Mouse (Mus musculus) left cerebral cortex, postnatal 10 days (tissue): ENCODE data around the gene Vmn1r1. TPM values are rescaled to one million over a fixed set of nuclear protein-coding genes. Genes with fewer than 3 reads are reported as not detected.
"Not testable (repeated sequence)": the region's sequence is repeated elsewhere in the genome, so short reads cannot be mapped to it uniquely, and the experiment has no call there.

ENCODE experiments used
- DNase-seq, 2 experiments: peaks; one replicate each; pipeline ENCODE4 v3.0.0; 2021 to 2022; ENCODE audit warnings: low spot score in 2 of 2, mixed read lengths in 1 of 2; ENCODE audit errors: extremely low spot score in 1 of 2
- intact Hi-C: fragments of 180-260 bp; cut with DNase I; formaldehyde crosslinking; loops from one replicate; pipeline ENCODE4 v1.15.1; 2025
- total RNA-seq, 2 experiments: library from RNA; stranded (reverse); gene quantifications; 2 replicates each; pipeline ENCODE4 v1.2.3; 2021

The Vmn1r1 gene
- not detected for total RNA-seq

DNA sequence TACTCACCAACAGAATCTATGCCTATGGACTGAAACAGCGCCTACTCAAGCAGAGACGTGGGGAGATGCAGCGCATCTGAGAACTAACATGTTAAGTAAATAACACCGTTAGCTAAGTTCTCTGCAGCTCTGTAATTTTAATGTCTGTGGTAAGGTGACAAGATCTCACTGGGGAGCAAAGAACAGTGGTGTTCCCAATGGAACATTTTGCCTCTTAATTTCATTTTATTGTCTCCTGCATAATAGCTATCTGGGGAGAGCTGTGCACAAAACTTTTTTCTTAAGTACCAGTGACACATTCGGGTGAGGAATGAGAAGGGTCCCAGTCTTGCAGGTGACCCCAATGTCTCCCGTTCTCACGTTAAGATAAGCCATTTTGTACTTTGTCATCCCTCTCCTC, at the start of gene Vmn1r1:
Gene Vmn1r1, minus strand, starts transcription at position 101 of the 400 bp plus-strand sequence.
- DNase-seq, result no peak
- intact Hi-C loops, result no loop called here

DNA sequence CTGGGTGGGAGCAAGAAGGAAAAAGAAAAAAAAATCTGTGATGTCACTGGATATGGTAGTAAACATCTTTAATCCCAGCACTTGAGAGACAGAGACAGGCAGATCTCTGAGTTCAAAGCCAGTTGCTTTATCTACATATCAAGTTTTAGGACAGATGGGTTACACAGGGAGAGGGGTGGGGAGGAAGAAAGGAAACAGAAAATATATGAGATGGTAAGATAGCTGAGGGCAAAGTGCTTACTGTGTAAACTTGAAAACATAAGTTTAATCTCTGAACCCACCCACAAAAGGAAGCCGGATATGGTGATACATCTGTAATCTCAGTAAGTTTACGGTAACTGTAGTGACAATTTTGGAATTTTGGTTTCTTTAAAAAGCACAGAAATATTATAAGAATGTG, 46.0 kb upstream of the Vmn1r1 start:
- intact Hi-C loops, result no loop called here
- no peak for DNase-seq

GRCm38 (mm10) chr1:182192581-182192980, 28.3 kb upstream of the Vmn1r1 start:
- no peak for DNase-seq
- intact Hi-C loops, result no loop called here

GRCm38 (mm10) chr1:182191816-182192545, 27.7 kb upstream of the Vmn1r1 start:
- intact Hi-C loops, result no loop called here
- no peak for DNase-seq

DNA sequence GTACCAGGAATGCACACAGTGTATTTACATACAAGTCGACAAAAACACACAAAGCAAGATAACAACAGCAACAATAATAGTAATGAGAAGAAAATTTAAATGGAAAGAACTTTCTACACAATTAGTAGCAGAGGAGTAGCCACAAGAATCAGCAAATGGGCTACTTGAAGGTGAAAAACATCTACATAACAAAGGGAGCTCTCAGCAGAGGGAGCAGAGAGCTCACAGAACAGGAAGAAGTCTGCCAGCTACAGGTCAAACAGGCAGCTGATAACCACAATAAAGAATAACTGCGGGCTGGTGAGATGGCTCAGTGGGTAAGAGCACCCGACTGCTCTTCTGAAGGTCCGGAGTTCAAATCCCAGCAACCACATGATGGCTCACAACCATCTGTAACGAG, 26.9 kb upstream of the Vmn1r1 start:
- intact Hi-C loops, result no loop called here
- DNase-seq, result no peak

DNA sequence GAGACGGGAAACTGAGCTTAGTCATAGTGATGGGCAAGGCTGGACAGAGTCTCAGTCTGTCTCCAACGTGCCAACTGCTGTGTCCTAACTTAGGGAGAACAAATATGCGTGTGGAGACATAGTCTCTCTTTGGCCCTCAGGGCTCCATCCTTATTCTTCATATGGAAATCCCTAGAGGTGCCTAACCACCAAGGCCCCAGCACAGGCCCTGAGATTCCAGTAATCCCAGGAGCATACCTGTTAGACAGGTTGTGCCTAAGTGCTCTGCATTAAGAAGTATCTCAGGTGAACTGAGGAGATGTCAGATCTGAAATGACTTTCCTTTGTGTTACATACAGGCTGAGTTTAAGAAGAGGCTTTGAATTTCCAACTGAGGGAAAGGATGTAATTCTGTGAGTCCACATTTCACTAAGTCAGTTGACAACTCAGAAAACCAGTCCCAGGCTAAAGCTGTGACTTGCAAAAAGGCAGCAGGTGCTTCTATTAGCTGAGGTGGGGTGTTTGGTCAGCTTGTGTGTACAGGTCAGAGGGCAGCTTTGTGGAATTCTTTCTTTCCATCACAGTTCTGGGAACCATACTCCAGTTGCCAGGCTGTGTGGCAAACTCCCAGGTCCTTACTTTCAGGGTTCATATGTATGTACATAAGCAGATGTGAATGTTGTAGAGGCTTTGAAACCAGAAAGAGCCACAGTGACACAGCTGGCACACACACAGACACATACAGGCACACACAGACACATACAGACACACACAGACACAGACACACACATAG, 25.6 kb upstream of the Vmn1r1 start:
- intact Hi-C loops, result no loop called here

DNA sequence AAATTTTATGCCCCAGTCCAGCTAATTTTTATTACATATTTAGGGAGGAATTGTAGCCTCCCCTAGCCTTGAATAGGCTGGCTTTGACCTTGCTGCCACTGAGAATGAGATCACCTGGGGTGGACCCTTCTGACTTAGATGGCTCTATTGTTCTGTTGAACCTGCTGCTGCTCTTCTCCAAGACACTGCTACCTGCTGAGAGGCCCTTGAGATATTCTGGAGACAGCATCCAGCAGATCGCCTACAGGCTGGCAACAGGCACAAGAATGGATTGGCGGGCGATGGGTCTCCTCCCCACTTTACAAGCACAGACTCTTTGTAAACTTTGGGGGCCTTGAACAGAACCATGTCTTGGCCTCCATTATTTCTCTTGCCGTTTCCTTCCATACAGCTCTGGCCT, 18.2 kb upstream of the Vmn1r1 start:
- intact Hi-C loops, DNase-seq: not testable (repeated sequence)

More for the DNA sequence above, 25.6 kb upstream of the Vmn1r1 start:
- DNase-seq, result no peak

GRCm38 (mm10) chr1:182181456-182182305, 17.4 kb upstream of the Vmn1r1 start:
- intact Hi-C loops, result no loop called here
- no peak for DNase-seq

- DNase-seq, intact Hi-C loops: not testable (repeated sequence)
These were observed 12.7 kb upstream of the Vmn1r1 start for GRCm38 (mm10) chr1:182176985-182177384.

DNA sequence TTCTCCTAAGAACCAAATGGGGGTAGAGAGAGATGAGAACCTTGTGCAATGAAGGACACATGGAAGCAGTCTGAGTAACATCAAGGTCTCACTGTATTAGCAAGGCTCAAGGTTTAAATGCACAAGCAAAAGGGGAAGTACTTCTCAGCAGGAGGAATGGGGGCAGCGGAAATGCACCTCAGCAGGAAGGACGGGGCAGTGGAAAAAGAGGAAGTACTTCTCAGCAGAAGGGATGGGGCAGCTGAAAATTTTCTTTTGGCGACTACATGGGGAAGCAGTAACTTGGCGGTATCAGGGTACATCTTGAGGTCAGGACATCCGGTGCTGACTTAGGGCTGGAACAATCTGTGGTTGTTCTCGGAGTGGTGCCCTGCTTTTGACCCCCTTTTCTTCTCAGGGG, 5.9 kb upstream of the Vmn1r1 start:
- intact Hi-C loops, DNase-seq: not testable (repeated sequence)

GRCm38 (mm10) chr1:182162951-182163350, 1.3 kb downstream of the Vmn1r1 start:
- intact Hi-C loops, result no loop called here
- no peak for DNase-seq

GRCm38 (mm10) chr1:182159575-182159974, 4.7 kb downstream of the Vmn1r1 start:
- DNase-seq, result no peak
- intact Hi-C loops, result no loop called here

- intact Hi-C loops, result no loop called here
- DNase-seq, result no peak
These were observed 6.6 kb downstream of the Vmn1r1 start for GRCm38 (mm10) chr1:182157734-182158133.

DNA sequence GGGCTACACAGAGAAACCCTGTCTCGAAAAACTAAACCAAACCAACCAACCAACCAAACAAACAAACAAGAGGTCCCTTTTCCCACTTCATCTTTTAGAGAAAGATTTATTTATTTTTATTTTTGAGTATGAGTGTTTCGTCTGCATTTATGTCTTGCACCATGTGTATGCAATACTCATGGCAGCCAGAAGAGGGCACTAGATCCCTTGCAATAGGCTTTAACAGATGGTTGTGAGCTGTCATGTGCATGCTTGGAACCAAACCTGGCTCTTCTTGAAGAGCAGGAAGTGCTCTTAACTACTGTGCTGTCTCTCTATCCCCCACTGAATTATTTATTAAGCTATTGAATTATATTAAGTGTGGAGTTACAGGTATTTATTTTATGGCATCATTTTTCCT, 14.3 kb downstream of the Vmn1r1 start:
- intact Hi-C loops, result no loop called here
- DNase-seq, result no peak

- intact Hi-C loops, result no loop called here
- DNase-seq, result no peak
These were observed 15.3 kb downstream of the Vmn1r1 start for GRCm38 (mm10) chr1:182148864-182149514.

DNA sequence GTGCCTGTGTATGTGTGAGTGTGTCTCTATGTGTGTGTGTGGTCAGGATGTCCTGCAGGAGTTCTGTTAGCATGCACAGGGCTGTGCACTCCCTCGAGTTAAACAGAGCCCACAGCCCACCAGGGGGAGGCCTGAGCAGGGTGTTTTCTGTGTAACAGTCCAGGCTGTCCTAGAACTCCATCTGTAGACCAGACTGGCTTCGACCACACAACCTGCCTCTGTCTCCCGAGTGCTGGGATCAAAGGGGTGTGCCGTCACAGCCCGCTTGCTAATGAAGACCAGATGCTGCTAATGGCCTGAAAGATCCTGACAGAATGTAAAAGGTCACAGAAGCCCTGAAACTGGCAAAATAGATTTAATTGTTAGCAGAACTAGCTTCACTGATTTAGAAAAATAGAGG, 18.7 kb downstream of the Vmn1r1 start:
- no peak for DNase-seq
- intact Hi-C loops, result no loop called here

GRCm38 (mm10) chr1:182143288-182143687, 21.0 kb downstream of the Vmn1r1 start:
- DNase-seq, result peak in 1 of 2 experiments; percentile 38
- intact Hi-C loops, result no loop called here

DNA sequence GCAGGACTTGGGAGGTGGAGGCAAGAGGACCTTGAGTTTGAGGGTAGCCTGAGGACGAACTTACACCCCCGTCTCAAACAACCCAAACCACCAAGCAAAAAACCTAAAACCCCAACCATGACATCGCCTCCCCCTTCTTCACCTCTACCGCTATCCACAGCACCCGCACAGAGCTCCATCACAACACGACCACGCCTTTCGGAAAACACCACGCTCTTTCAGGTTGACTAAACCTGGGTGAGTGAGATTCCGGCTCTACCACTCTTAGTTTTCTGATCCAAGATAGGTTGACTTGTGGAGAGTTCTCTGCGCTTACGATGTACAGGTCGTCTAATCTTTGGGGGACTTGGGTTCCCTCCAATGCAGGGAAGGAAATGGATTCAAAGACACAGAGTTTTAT, 21.6 kb downstream of the Vmn1r1 start:
- DNase-seq, result no peak
- intact Hi-C loops, result no loop called here

- intact Hi-C loops, result no loop called here
- peak; percentile 58 to 73 for DNase-seq
These were observed 23.9 kb downstream of the Vmn1r1 start for GRCm38 (mm10) chr1:182140370-182140769.
